Mouse (Mus musculus) ES-Bruce4 (cell line): ENCODE measurements around the gene Rabggtb. TPM values are rescaled to one million over a fixed set of nuclear protein-coding genes. Genes with fewer than 3 reads are reported as not detected.
A peak's percentile ranks its signal among the peaks of the same experiment; 100 is the strongest.

ENCODE experiments used
- H3K27ac ChIP-seq: 2 replicates; pipeline ENCODE4 v1.5.1; 2012; ENCODE audit warnings: low read length, inconsistent platforms; ENCODE audit not compliant: insufficient read depth
- H3K27me3 ChIP-seq: 2 replicates; pipeline ENCODE4 v1.6.1; 2012; ENCODE audit warnings: mild to moderate bottlenecking, low read length, inconsistent platforms; ENCODE audit not compliant: control insufficient read depth, poor library complexity, insufficient read depth, severe bottlenecking
- H3K36me3 ChIP-seq: 2 replicates; pipeline ENCODE4 v1.6.1; 2012; ENCODE audit warnings: inconsistent platforms, mild to moderate bottlenecking, low read length, moderate library complexity; ENCODE audit not compliant: control insufficient read depth, poor library complexity, insufficient read depth, severe bottlenecking
- H3K4me1 ChIP-seq: one replicate; pipeline ENCODE4 v1.8.1; 2011; ENCODE audit warnings: low read length; ENCODE audit not compliant: control insufficient read depth, insufficient read depth
- H3K4me3 ChIP-seq: 2 replicates; pipeline ENCODE4 v1.5.1; 2011; ENCODE audit warnings: low read depth, mild to moderate bottlenecking, low read length
- H3K9ac ChIP-seq: 2 replicates; pipeline ENCODE4 v1.6.1; 2012; ENCODE audit warnings: low read depth, mild to moderate bottlenecking, inconsistent platforms; ENCODE audit not compliant: poor library complexity, severe bottlenecking
- H3K9me3 ChIP-seq: replicated peaks from 2 replicates; pipeline ENCODE4 v1.6.1; 2012; ENCODE audit warnings: mild to moderate bottlenecking, low read length, inconsistent platforms; ENCODE audit not compliant: control insufficient read depth, poor library complexity, insufficient read depth, severe bottlenecking
- CTCF ChIP-seq: IDR thresholded peaks from one replicate; pipeline ENCODE4 v1.8.1; 2011; ENCODE audit warnings: low read depth, low read length
- EP300 ChIP-seq: IDR thresholded peaks from 2 replicates; pipeline ENCODE4 v1.6.1; 2011; ENCODE audit warnings: low read depth, low read length; ENCODE audit not compliant: insufficient read depth
- POLR2A ChIP-seq: IDR thresholded peaks from one replicate; pipeline ENCODE4 v1.8.1; 2011; ENCODE audit warnings: low read length; ENCODE audit not compliant: insufficient read depth
- polyA plus RNA-seq: library from polyadenylated mRNA; stranded (reverse); fragments of >200 nt; gene quantifications from 2 replicates; pipeline ENCODE4 v1.2.4, GENCODE M21; 2011; ENCODE audit warnings: low read depth; ENCODE audit not compliant: missing spikeins, insufficient read depth, insufficient read length

The Rabggtb gene
- polyA plus RNA-seq, result 140 and 143 TPM in 2 replicates

GRCm38 (mm10) chr3:153912546-153913509, at the start of gene Rabggtb:
Rabggtb (minus strand) TSS chr3:153913009.
- TF ChIP-seq CTCF (no peak), POLR2A (peak; percentile 60)
- H3K4me1 ChIP-seq, result peaks cover 1% of the 10 kb centered on the region
- peaks cover 45% of the 10 kb centered on the region for H3K36me3 ChIP-seq
- peak within 1 kb of the TSS; percentile 98 for H3K4me3 ChIP-seq
- H3K9me3 ChIP-seq, result no peaks in the 10 kb centered on the region
- peak within 1 kb of the TSS; percentile 98 for H3K9ac ChIP-seq
- H3K27ac ChIP-seq, result peak within 1 kb of the TSS; percentile 92
- no peaks in the 10 kb centered on the region for H3K27me3 ChIP-seq

- no peaks in the 10 kb centered on the region for H3K4me1 ChIP-seq
- no peak overlapping the region for H3K27ac ChIP-seq
- H3K27me3 ChIP-seq, result no peaks in the 10 kb centered on the region
- TF ChIP-seq CTCF (peak; percentile 47), EP300 (no peak)
- no peak overlapping the region for H3K4me3 ChIP-seq
- H3K9me3 ChIP-seq, result peaks cover 10% of the 10 kb centered on the region
- H3K9ac ChIP-seq, result no peak overlapping the region
- no peaks in the 10 kb centered on the region for H3K36me3 ChIP-seq
Measured at GRCm38 (mm10) chr3:153961632-153962389, 49.0 kb upstream of the Rabggtb start.

GRCm38 (mm10) chr3:153960884-153961283, 48.1 kb upstream of the Rabggtb start:
- Histone ChIP-seq H3K36me3 (no peaks in the 10 kb centered on the region), H3K4me1 (no peaks in the 10 kb centered on the region), H3K4me3 (no peak overlapping the region), H3K27me3 (no peaks in the 10 kb centered on the region), H3K9ac (no peak overlapping the region), H3K27ac (no peak overlapping the region), H3K9me3 (peaks cover 10% of the 10 kb centered on the region)
- no peak for TF ChIP-seq CTCF

- TF ChIP-seq EP300 (no peak), CTCF (no peak)
- Histone ChIP-seq H3K4me3 (no peak overlapping the region), H3K9ac (no peak overlapping the region), H3K27me3 (no peaks in the 10 kb centered on the region), H3K9me3 (peaks cover 10% of the 10 kb centered on the region), H3K36me3 (no peaks in the 10 kb centered on the region), H3K4me1 (no peaks in the 10 kb centered on the region), H3K27ac (no peak overlapping the region)
Measured at GRCm38 (mm10) chr3:153959731-153960207, 47.0 kb upstream of the Rabggtb start.

- Histone ChIP-seq H3K4me3 (no peak overlapping the region), H3K9ac (no peak overlapping the region), H3K36me3 (no peaks in the 10 kb centered on the region), H3K9me3 (peaks cover 10% of the 10 kb centered on the region), H3K4me1 (no peaks in the 10 kb centered on the region), H3K27ac (no peak overlapping the region), H3K27me3 (no peaks in the 10 kb centered on the region)
- TF ChIP-seq CTCF (no peak), EP300 (no peak), POLR2A (no peak)
Measured at GRCm38 (mm10) chr3:153959035-153959730, 46.4 kb upstream of the Rabggtb start.
